8 mouse cellular contexts compared by ENCODE assay signal in the genomic region with DNA sequence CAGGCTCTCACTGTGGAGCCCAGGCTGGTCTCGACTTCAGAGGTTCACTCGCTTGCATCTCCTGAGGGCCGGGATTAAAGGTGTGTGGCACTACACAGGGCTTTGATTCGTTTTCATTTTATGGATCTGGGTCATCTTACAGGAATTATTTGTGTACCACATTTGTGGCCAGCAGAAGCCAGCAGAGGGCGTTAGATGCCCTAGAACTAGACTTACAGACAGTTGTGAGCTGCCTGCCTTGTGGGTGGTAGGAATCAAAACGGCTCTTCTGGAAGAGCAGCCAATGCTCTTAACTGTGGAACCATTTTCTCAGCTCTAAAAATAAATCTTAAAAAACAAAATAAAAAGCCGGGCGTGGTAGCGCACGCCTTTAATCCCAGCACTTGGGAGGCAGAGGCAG. TPM values are rescaled to one million over a fixed set of nuclear protein-coding genes. Genes with fewer than 3 reads are reported as not detected.
DNase-seq lines count a peak whose midpoint lies in the region; ATAC-seq and TF ChIP-seq lines count a peak whose summit lies in the region.

No protein-coding gene starts in this region.

- no peak for ATAC-seq in kidney, embryonic 16.5 days (ENCODE audit: low FRiP score, low TSS enrichment)

- TF ChIP-seq POLR2A in kidney, adult 2 months (IDR thresholded peaks at IDR 0.05; ENCODE audit: low read depth, low read length), result no peak
- TF ChIP-seq POLR2A in thymus, adult 2 months (IDR thresholded peaks at IDR 0.05; ENCODE audit: control insufficient read depth, extremely low read depth, insufficient read depth, low read length, poor library complexity), result no peak

- TF ChIP-seq CTCF in kidney, adult 2 months (conservative IDR thresholded peaks at IDR 0.05; ENCODE audit: insufficient read depth, insufficient read length, low read depth, low read length), result peak; percentile 57
- TF ChIP-seq CTCF in left cerebral cortex, adult 2 months (IDR thresholded peaks at IDR 0.05), result peak; percentile 65
- TF ChIP-seq CTCF in thymus, adult 2 months (IDR thresholded peaks at IDR 0.05; ENCODE audit: borderline replicate concordance, control insufficient read depth, extremely low read depth, insufficient read depth, low read length, poor library complexity), result no peak

- no peaks in the 10 kb centered on the region for H3K9me3 ChIP-seq in kidney, embryonic 16.5 days (ENCODE audit: low read length)

- no peak overlapping the region for H3K27ac ChIP-seq in kidney, adult 2 months (ENCODE audit: insufficient read depth, low read depth, low read length)
- H3K27ac ChIP-seq in kidney, embryonic 16.5 days (ENCODE audit: low read length), result no peak overlapping the region
- H3K27ac ChIP-seq in left cerebral cortex, adult 2 months, result peak overlapping the region; percentile 29
- H3K27ac ChIP-seq in thymus, adult 2 months (ENCODE audit: control insufficient read depth, insufficient read depth, low read length), result no peak overlapping the region

- no peak overlapping the region for H3K4me2 ChIP-seq in kidney, embryonic 16.5 days (replicated peaks; ENCODE audit: low read depth, low read length)

- H3K27me3 ChIP-seq in kidney, adult 2 months (replicated peaks; ENCODE audit: control insufficient read depth, insufficient read depth, low read length), result no peaks in the 10 kb centered on the region
- H3K27me3 ChIP-seq in kidney, embryonic 16.5 days (ENCODE audit: insufficient read depth, low read length), result no peaks in the 10 kb centered on the region
- H3K27me3 ChIP-seq in thymus, adult 2 months (ENCODE audit: control insufficient read depth, insufficient read depth, low read length), result no peaks in the 10 kb centered on the region

- H3K4me1 ChIP-seq in kidney, adult 2 months (ENCODE audit: control insufficient read depth, insufficient read depth, low read length), result no peaks in the 10 kb centered on the region
- H3K4me1 ChIP-seq in kidney, embryonic 16.5 days (ENCODE audit: insufficient read depth, low read length), result no peaks in the 10 kb centered on the region
- H3K4me1 ChIP-seq in thymus, adult 2 months (replicated peaks; ENCODE audit: control insufficient read depth, insufficient read depth, low read length), result no peaks in the 10 kb centered on the region; the same call in 1 of the 2 replicates

- peak; percentile 38 for DNase-seq in kidney, adult 2 months
- peak; percentile 80 for DNase-seq in ZHBTc4 (ENCODE audit: low read depth, low spot score)
- DNase-seq in embryo, embryonic 9.5 days (ENCODE audit: extremely low spot score), result peak; percentile 23
- DNase-seq in left cerebral cortex, adult 2 months (ENCODE audit: extremely low spot score in 1 of 2, low spot score in 2 of 2), result peak; percentile 64 to 73
- peak; percentile 82 for DNase-seq in telencephalon, adult 2 months (ENCODE audit: low read depth, low spot score)
- DNase-seq in adipocyte (ENCODE audit: low spot score), result no peak
- DNase-seq in thymus, adult 2 months, result no peak

- no peaks in the 10 kb centered on the region for H3K36me3 ChIP-seq in kidney, adult 2 months (ENCODE audit: control insufficient read depth, insufficient read depth, low read length)
- H3K36me3 ChIP-seq in kidney, embryonic 16.5 days (ENCODE audit: insufficient read depth, low read length), result no peaks in the 10 kb centered on the region
- H3K36me3 ChIP-seq in thymus, adult 2 months (ENCODE audit: control insufficient read depth, insufficient read depth, low read length), result no peaks in the 10 kb centered on the region

- no peak overlapping the region for H3K9ac ChIP-seq in kidney, embryonic 16.5 days (replicated peaks; ENCODE audit: low read length)

- intact Hi-C loops in left cerebral cortex, adult 2 months (cut with DNase I), result loop anchor here (2.0 kb wide), 1 partner anchor 99 kb away; no protein-coding TSS in a partner anchor

- H3K4me3 ChIP-seq in kidney, adult 2 months (ENCODE audit: insufficient read depth, low read depth, low read length), result no peak overlapping the region
- no peak overlapping the region for H3K4me3 ChIP-seq in kidney, embryonic 16.5 days (ENCODE audit: low read length)
- no peak overlapping the region for H3K4me3 ChIP-seq in left cerebral cortex, adult 2 months
- H3K4me3 ChIP-seq in thymus, adult 2 months (ENCODE audit: control insufficient read depth, insufficient read depth, low read length), result no peak overlapping the region

- 43% methylated on average over 10 of the region's 10 CpGs for WGBS in kidney, adult 2 months
- WGBS in kidney, embryonic 16.5 days, result 44% methylated on average over 10 of the region's 10 CpGs
- WGBS in thymus, adult 2 months, result 52% methylated on average over 10 of the region's 10 CpGs

RNA-seq across cellular contexts. Expression of a gene that starts 18.8 kb away (rescaled TPM):
- 82.2 and 92.8 TPM in 2 replicates for polyA plus RNA-seq in kidney, adult 2 months (2012; rRNA removed)
- 92.4 and 96.0 TPM in 2 replicates for polyA plus RNA-seq in kidney, embryonic 16.5 days (2015; fragmentation: Nextera tagmentation; extraction: Ambion mirVana)
- total RNA-seq in left cerebral cortex, adult 2 months (2021), result 10 to 100 TPM; 26.4 to 30.6 TPM
- 151 and 163 TPM in 2 replicates for polyA plus RNA-seq in thymus, adult 2 months (2012; rRNA removed)

RNA-seq across cellular contexts. Expression of a gene that starts 28.8 kb away (rescaled TPM):
- 6.1 and 8.7 TPM in 2 replicates for polyA plus RNA-seq in kidney, adult 2 months (2012; rRNA removed)
- polyA plus RNA-seq in kidney, embryonic 16.5 days (2015; fragmentation: Nextera tagmentation; extraction: Ambion mirVana), result 4.5 and 6.0 TPM in 2 replicates
- 10 to 100 TPM; 41.2 to 44.9 TPM for total RNA-seq in left cerebral cortex, adult 2 months (2021)
- 17.3 and 18.1 TPM in 2 replicates for polyA plus RNA-seq in thymus, adult 2 months (2012; rRNA removed)

RNA-seq across cellular contexts. Expression of a gene that starts 54.2 kb away (rescaled TPM):
- polyA plus RNA-seq in kidney, adult 2 months (2012; rRNA removed), result 1.1 TPM in 2 replicates
- 2.0 and 4.3 TPM in 2 replicates for polyA plus RNA-seq in kidney, embryonic 16.5 days (2015; fragmentation: Nextera tagmentation; extraction: Ambion mirVana)
- 1 to 10 TPM; 1.5 to 1.6 TPM for total RNA-seq in left cerebral cortex, adult 2 months (2021)
- 0.04 and 1.1 TPM in 2 replicates for polyA plus RNA-seq in thymus, adult 2 months (2012; rRNA removed)

Comparison
In these comparisons a context has a peak if more than half of its experiments do, and no peak if none do; other contexts are left out.
1. DNase-seq: peak in kidney, adult 2 months (single experiment), ZHBTc4 (single experiment), embryo, embryonic 9.5 days (single experiment), left cerebral cortex, adult 2 months (2 of 2) and telencephalon, adult 2 months (single experiment); none in adipocyte (single experiment) and thymus, adult 2 months (single experiment).